Mouse (Mus musculus) lung, adult 2 months (tissue): ENCODE measurements around the gene Atp6v1g1.

Experiments
- CTCF ChIP-seq: fragments of 200-500 bp; IDR thresholded peaks from 2 replicates; pipeline ENCODE4 v1.5.1; 2011; ENCODE audit warnings: mild to moderate bottlenecking, low read length, control low read depth; ENCODE audit not compliant: insufficient read depth
- POLR2A ChIP-seq: fragments of 200-500 bp; IDR thresholded peaks from 2 replicates; pipeline ENCODE4 v1.6.1; 2011; ENCODE audit warnings: low read depth, mild to moderate bottlenecking, control low read depth, low read length, borderline replicate concordance; ENCODE audit errors: extremely low read depth

DNA sequence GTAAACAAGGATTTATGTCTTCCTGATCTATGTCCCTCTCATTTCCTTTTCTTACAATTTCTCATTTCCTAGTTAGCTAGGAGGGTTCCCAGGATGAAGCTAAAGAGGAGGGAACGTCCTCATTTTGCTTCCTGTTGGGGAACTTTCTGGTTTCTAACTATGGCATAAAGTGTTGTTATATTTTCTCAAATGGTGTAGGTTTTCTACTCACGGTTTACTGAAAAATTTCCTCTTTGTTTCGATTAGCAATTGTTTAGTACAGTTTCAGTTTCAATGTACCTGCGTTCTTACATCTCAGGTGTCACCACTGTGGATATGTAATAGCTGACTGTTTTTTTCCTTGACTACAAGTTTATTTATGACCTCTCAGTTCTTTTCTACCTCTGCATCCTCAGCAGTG lies 46.0 kb downstream of the Atp6v1g1 start:
- TF ChIP-seq POLR2A (no peak), CTCF (no peak)
